Mouse (Mus musculus): ENCODE results near the gene Ppm1d.

Gene Ppm1d

GRCm38 (mm10) chr11:85310713-85311574 lies at the start of gene Ppm1d:
Gene Ppm1d (plus strand): TSS chr11:85311244.
- DNase-seq = peak; percentile 98

GRCm38 (mm10) chr11:85264635-85265034 lies 46.4 kb upstream of the Ppm1d start:
- no peak for DNase-seq

GRCm38 (mm10) chr11:85267393-85267792 lies 43.7 kb upstream of the Ppm1d start:
- DNase-seq = no peak

- DNase-seq = peak; percentile 26
Observed at GRCm38 (mm10) chr11:85270631-85271030, 40.4 kb upstream of the Ppm1d start.

GRCm38 (mm10) chr11:85273299-85273698 lies 37.7 kb upstream of the Ppm1d start:
- DNase-seq = no peak

GRCm38 (mm10) chr11:85275151-85275550 lies 35.9 kb upstream of the Ppm1d start:
- no peak for DNase-seq

GRCm38 (mm10) chr11:85277609-85278008 lies 33.4 kb upstream of the Ppm1d start:
- no peak for DNase-seq

- no peak for DNase-seq
Observed at GRCm38 (mm10) chr11:85278175-85278574, 32.9 kb upstream of the Ppm1d start.

GRCm38 (mm10) chr11:85281219-85281878 lies 29.7 kb upstream of the Ppm1d start:
- no peak for DNase-seq

- DNase-seq = no peak
Observed at GRCm38 (mm10) chr11:85297953-85298352, 13.1 kb upstream of the Ppm1d start.

GRCm38 (mm10) chr11:85299880-85300279 lies 11.2 kb upstream of the Ppm1d start:
- no peak for DNase-seq

GRCm38 (mm10) chr11:85301161-85301560 lies 9.9 kb upstream of the Ppm1d start:
- DNase-seq = no peak

- DNase-seq = no peak
Observed at GRCm38 (mm10) chr11:85301836-85302235, 9.2 kb upstream of the Ppm1d start.

GRCm38 (mm10) chr11:85306577-85307260 lies 4.3 kb upstream of the Ppm1d start:
- DNase-seq = no peak

- no peak for DNase-seq
Observed at GRCm38 (mm10) chr11:85308799-85309198, 2.2 kb upstream of the Ppm1d start.

- no peak for DNase-seq
Observed at GRCm38 (mm10) chr11:85310407-85310712, 684 bp upstream of the Ppm1d start.

- DNase-seq = peak; percentile 64
Observed at GRCm38 (mm10) chr11:85311645-85312490, 824 bp downstream of the Ppm1d start.

- peak; percentile 78 for DNase-seq
Observed at GRCm38 (mm10) chr11:85312818-85313217, 1.8 kb downstream of the Ppm1d start.

GRCm38 (mm10) chr11:85313361-85313760 lies 2.3 kb downstream of the Ppm1d start:
- DNase-seq = no peak

GRCm38 (mm10) chr11:85323567-85324330 lies 12.7 kb downstream of the Ppm1d start:
- no peak for DNase-seq

GRCm38 (mm10) chr11:85328717-85329116 lies 17.7 kb downstream of the Ppm1d start:
- DNase-seq = peak; percentile 46
